Mouse (Mus musculus) megakaryocyte, embryonic 14.5 days (primary cell): Measurements from ENCODE around the gene Aldh1b1.

ENCODE experiments used
- FLI1 ChIP-seq: IDR thresholded peaks from 2 replicates; pipeline ENCODE4 v1.6.1; 2012; ENCODE audit warnings: low read length, inconsistent platforms, mixed read lengths
- GATA1 ChIP-seq: IDR thresholded peaks from 3 replicates; pipeline ENCODE4 v1.6.1; 2012; ENCODE audit warnings: mixed read lengths, low read length, inconsistent platforms, borderline replicate concordance

DNA sequence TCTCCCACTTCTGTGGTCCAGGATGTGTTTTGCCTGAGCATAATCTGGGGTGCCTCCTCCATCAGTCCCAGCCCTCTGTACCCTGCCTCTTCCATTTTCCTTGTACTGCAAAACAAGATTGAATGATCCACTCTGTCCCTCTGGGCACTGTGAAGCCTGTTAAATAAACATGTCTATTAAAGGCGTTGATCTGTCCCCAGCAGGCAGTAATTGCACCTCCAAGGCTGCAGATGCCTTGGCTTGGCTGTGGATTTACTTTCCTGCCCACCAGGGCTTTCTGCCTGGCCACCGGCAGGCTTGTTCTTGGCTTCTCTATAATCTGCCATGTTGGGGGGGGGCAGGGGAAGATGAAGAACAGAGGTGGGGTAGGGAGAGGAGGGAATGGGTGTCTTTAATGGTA, 12.9 kb upstream of the Aldh1b1 start:
- TF ChIP-seq GATA1 (no peak), FLI1 (no peak)
